Mouse (Mus musculus) thymus, postnatal 4 days (tissue): ENCODE results near the gene B4galt2.
A peak's percentile ranks its signal among the peaks of the same experiment; 100 is the strongest.

Experiments used
- DNase-seq: peaks from one replicate; pipeline ENCODE4 v3.0.0; 2021

Gene B4galt2

DNA sequence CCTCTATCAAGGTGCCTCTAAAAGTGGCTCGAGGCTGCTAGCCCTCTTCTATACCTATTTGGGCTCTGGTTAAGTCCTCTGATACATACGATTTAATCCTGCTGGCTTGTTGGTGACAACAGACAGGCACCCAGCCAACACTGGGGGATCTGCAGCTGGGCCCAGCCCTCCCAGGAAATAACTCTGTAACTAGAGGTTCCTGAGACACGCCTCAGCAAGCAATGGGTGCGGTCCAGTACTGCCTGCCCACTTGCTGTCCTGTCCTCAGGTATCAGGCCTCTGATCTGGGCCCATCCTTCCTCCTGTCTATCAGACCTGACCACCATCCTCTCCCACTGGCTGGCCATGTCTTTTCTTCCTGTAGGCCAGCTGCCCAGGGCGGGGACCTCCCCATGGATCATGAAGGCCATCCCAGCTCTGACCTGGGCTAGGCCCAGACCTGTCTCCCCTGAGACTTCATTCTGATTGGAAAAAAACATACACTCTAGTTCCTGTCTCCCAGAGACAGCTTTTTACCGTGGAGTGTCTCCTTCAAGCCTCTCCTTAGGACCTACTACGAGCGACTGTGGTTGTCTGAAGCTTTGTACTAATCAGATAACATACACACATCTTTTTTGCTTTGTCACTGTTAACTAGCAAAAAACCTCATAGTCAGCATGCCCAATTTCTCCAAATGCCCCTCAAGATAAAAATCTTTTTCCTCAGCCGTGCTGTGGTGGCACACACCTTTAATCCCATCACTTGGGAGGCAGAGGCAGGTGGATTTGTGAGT is 51.2 kb downstream of the B4galt2 start:
- DNase-seq: no peak

DNA sequence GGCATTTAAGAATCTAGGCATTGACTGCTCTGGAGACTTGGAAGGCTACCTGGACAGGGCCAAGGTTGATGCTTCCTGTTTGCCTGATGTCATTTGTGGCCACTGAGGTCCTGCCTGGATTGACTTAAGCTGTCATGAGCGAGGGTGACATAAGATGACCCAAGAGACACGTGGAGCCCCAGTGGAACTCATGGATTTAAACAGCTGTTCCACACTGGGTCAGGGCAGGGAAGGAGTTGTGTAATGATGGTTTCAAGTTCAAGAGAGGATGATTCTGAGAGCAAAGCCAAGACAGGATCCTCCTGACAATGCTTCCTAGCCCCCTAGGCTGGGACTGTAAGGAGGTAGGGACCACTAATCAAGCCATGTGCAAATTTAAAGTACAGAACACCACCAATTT is 51.8 kb downstream of the B4galt2 start:
- no peak for DNase-seq

DNA sequence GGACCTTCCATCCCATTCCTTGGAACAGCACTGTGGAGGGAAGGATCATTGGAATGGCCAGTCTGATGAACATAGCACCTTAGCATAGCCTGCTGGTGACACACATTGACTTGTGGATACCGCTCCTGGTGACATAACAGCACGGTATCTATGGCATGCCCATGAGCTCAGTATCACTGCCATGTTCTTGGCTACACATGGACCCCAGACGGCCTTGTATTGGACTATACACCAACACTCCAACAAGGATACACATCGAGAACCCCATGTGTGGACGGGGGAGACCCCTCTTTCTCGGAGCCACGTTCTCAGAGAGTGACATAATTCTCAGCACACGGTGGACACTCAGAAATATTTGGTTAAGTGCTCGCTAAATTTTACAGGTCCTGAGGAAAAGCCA is 52.5 kb downstream of the B4galt2 start:
- no peak for DNase-seq

DNA sequence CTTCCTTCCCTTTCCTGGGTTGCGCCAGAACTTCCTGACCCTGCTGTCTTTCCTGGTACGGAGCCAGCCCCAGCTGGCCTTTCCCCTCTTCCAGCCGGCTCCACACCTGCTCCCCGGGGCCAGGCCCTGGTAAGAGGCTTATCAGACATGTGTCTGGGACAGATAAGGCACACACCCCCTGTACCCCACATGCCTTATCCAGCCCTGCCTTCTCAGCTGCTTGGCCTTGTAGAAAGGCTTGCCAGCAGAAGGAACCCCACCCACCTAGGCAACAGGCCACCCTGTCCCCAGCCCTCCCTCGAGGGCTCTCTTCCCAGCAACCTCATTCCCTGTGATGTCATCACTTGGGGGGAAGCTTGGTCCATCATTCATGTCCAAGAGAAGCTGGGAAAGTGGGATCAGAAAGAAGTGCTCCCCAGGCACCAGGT is 53.1 kb downstream of the B4galt2 start:
- DNase-seq: no peak

DNA sequence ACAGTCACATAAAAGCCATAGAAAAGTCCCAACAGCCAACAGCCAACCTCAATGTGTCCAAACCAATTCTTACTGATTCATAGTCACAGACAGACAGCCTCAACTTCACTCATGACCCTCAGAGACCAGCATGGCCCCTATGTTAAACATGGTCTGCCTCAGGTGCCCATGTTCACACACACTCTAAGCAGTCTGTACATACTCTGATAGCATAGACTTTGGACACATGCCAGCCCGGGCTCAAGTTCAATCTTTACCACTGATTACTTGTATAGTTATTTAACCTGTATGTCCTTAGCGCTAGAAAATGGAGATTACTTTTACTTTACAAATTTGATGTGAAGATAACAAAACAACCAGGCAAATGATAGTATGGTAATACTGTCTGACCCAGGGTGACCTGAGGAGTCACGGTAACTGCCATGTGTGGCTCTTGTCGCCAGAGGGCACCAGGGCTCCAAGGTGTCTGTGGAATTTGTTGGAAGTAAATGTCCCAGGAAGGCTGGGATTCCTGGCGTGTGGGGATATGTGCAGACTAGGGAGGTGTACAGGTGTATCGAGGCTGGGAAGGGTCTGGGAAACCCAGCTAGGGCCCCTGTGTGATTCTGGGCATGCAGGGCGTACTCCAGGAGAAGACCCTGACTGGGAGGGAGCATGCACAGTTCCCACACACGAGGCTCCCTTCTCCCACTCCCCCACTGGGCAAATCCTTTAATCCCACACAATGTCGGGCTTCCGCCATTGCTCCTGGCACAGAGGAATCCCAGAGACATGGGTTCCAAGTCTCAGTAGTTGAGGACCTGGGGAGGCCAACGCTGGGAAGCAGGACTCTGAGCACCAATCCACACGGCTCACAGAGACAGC is 53.8 kb downstream of the B4galt2 start:
- peak; percentile 44 for DNase-seq

DNA sequence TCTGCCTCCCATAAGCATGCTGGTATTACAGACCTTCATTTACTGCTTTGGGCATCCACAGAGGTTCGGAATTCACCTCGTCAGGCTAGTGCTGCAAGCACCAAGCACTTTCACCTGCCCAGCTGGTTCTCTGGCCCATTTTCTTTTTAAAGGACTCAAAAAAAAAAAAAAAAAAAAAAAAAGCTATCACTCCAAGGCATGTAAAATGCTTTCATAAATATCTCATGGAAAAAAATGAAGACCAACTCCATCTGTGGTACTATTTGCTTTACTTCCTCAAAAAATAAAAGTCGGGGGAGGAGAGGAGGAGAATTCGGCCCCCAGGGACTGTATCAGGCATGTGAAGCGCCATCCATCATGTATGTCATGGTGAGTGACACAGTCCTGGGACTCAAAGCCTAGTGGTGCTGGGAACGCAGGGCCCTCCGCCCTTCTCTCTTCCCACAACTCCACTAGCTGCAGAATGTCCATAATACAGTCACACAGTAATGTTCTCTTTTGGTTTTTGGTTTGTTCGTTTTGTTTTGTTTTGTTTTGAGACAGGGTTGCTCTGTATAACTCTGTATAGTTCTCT is 54.6 kb downstream of the B4galt2 start:
- no peak for DNase-seq
